Mouse (Mus musculus) heart, postnatal 0 days (tissue): ENCODE results near the gene Nr4a2. TPM values are rescaled to one million over a fixed set of nuclear protein-coding genes. Genes with fewer than 3 reads are reported as not detected.
A peak's percentile ranks its signal among the peaks of the same experiment; 100 is the strongest.

Experiments
- ATAC-seq: fragments of 200-750 bp; cut with Nextera tagmentation; 2 replicates; pipeline ENCODE4 v1.8.0; 2017; ENCODE audit warnings: low read depth, moderate number of reproducible peaks, moderate library complexity; ENCODE audit not compliant: insufficient read depth
- DNase-seq: peaks from one replicate; pipeline ENCODE4 v3.0.0-alpha.2; 2016; ENCODE audit warnings: low spot score
- H3K27ac ChIP-seq: fragments of 300-500 bp; sonication (generic); 2 replicates; pipeline ENCODE4 v1.5.1; 2014; ENCODE audit warnings: low read depth, mild to moderate bottlenecking
- H3K27me3 ChIP-seq: fragments of 300-500 bp; sonication (generic); 2 replicates; pipeline ENCODE4 v1.6.1; 2014; ENCODE audit warnings: low read length, mixed read lengths; ENCODE audit not compliant: control insufficient read depth, insufficient read depth
- H3K36me3 ChIP-seq: fragments of 300-500 bp; sonication (generic); replicated peaks from 2 replicates; pipeline ENCODE4 v1.6.1; 2014; ENCODE audit warnings: low read length, mixed read lengths; ENCODE audit not compliant: control insufficient read depth, insufficient read depth
- H3K4me1 ChIP-seq: fragments of 300-500 bp; sonication (generic); 2 replicates; pipeline ENCODE4 v1.6.1; 2014; ENCODE audit warnings: antibody characterized with exemption; ENCODE audit not compliant: control insufficient read depth, insufficient read depth
- H3K4me2 ChIP-seq: fragments of 300-500 bp; sonication (generic); 2 replicates; pipeline ENCODE4 v1.6.1; 2014; ENCODE audit warnings: low read depth, mild to moderate bottlenecking, low read length, moderate library complexity
- H3K4me3 ChIP-seq: fragments of 300-500 bp; sonication (generic); 2 replicates; pipeline ENCODE4 v1.5.1; 2014; ENCODE audit warnings: low read depth, low read length
- H3K9ac ChIP-seq: fragments of 300-500 bp; sonication (generic); replicated peaks from 2 replicates; pipeline ENCODE4 v1.6.1; 2014; ENCODE audit warnings: low read depth, low read length, mixed read lengths
- H3K9me3 ChIP-seq: fragments of 300-500 bp; sonication (generic); replicated peaks from 2 replicates; pipeline ENCODE4 v1.6.1; 2016; ENCODE audit warnings: low read length; ENCODE audit not compliant: control insufficient read depth
- CTCF ChIP-seq: IDR thresholded peaks from 2 replicates; pipeline ENCODE4 v1.5.1; 2016; ENCODE audit warnings: antibody characterized with exemption, control low read depth, low read depth
- EP300 ChIP-seq: IDR thresholded peaks from 2 replicates; pipeline ENCODE4 v1.6.1; 2016; ENCODE audit warnings: antibody characterized with exemption, low read depth
- WGBS: fragments of 180-500 bp; shearing (Covaris S2); extraction: QIAGEN DNeasy Blood & Tissue Kit; methylation state at CpG from one replicate; pipeline ENCODE4 v1.1.7; 2014; 5-methylcytosine and 5-hydroxymethylcytosine counted together
- polyA plus RNA-seq: library from polyadenylated mRNA; unstranded; fragments of >200 nt; fragmentation: Nextera tagmentation; extraction: Ambion mirVana; gene quantifications from 2 replicates; pipeline ENCODE4 v1.2.1, GENCODE M21; 2015
- total RNA-seq: library from RNA; depleted of rRNA; stranded (reverse); fragments of >200 nt; gene quantifications from 2 replicates; pipeline ENCODE4 v1.2.3, GENCODE M21; 2014; ENCODE audit warnings: low replicate concordance

The Nr4a2 gene
- total and polyA plus RNA-seq, 2 experiments from 2014 or later = 0.34 to 1.2 TPM

DNA sequence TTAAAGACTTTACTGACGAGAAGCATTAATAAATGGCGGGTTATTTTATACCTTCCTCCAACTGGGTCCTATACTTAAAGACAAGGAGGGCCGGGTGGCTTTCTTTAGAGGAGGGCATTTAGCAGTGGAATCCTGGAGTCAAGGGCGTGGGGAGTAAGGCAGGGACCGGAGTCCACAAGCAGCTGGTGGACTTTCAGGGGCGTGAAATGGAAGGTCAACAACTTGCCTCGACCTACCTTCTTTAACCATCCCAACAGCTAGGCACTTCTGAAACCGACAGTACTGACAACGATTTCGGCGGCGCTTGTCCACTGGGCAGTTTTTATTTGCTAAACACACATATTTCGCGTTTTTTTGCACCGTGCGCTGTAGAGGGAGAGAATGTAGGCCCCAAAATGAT lies 13.4 kb downstream of the Nr4a2 start:
- H3K27ac ChIP-seq = no peak overlapping the region
- WGBS = 32% methylated on average over 16 of the region's 16 CpGs

DNA sequence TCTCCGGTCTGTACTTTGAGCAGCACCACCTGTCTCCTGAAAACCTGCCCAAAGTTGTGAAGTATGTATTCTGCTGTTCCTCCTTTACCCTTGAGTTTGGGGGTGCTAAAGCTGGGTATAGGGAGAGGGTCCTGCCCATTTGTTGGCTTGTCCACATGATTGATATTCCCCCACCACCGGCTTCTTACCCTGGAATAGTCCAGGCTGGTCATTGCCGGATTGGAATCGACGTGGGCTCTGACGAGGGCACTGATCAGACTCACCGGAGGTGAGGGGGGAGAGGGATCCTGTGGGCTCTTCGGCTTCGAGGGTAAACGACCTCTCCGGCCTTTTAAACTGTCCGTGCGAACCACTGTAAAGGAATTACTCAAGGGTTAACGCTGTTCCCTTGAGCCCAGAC lies 13.9 kb downstream of the Nr4a2 start:
- WGBS = 20% methylated on average over 14 of the region's 14 CpGs
- ATAC-seq (no peak), DNase-seq (no peak)
- Histone ChIP-seq H3K27ac (no peak overlapping the region), H3K9me3 (no peaks in the 10 kb centered on the region), H3K36me3 (no peaks in the 10 kb centered on the region), H3K4me3 (no peak overlapping the region), H3K9ac (no peak overlapping the region), H3K4me2 (no peak overlapping the region), H3K27me3 (peaks cover 88% of the 10 kb centered on the region), H3K4me1 (no peaks in the 10 kb centered on the region; the same call in 1 of the 2 replicates)
- TF ChIP-seq CTCF = no peak
- no peak for TF ChIP-seq EP300

More for the DNA sequence above, 13.4 kb downstream of the Nr4a2 start:
- no peak for ATAC-seq
- peaks cover 3% of the 10 kb centered on the region; the same call in 1 of the 2 replicates for H3K4me1 ChIP-seq
- TF ChIP-seq EP300 (no peak), CTCF (no peak)
- H3K4me3 ChIP-seq = no peak overlapping the region
- DNase-seq = no peak
- no peaks in the 10 kb centered on the region for H3K9me3 ChIP-seq
- H3K9ac ChIP-seq = no peak overlapping the region
- H3K4me2 ChIP-seq = no peak overlapping the region
- H3K27me3 ChIP-seq = peaks cover 83% of the 10 kb centered on the region
- H3K36me3 ChIP-seq = no peaks in the 10 kb centered on the region

DNA sequence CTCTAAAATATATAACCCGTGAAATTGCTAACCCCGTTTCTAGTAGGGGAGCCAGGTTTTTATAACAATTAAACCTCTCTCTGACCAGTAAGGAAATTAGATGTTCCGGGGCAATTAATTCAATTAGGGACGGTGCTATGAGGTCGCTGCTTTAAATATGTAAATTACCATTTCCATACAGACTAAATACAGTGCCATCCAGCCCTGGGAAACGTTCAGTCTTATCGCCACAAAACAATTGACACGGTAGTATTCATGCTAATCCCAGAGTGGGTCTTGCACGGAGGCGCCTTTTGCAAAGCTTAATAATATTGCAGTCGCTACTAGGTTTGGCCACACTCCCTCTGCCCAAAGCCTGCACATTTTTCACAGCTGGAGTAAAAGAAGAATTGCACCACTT lies 14.5 kb downstream of the Nr4a2 start:
- Histone ChIP-seq H3K9me3 (no peaks in the 10 kb centered on the region), H3K4me3 (no peak overlapping the region), H3K4me2 (no peak overlapping the region), H3K4me1 (no peaks in the 10 kb centered on the region; the same call in 1 of the 2 replicates), H3K27me3 (peaks cover 94% of the 10 kb centered on the region), H3K27ac (no peak overlapping the region), H3K36me3 (no peaks in the 10 kb centered on the region), H3K9ac (no peak overlapping the region)
- DNase-seq (no peak), ATAC-seq (no peak)
- WGBS = 31% methylated on average over 11 of the region's 11 CpGs
- TF ChIP-seq EP300 (no peak), CTCF (no peak)

DNA sequence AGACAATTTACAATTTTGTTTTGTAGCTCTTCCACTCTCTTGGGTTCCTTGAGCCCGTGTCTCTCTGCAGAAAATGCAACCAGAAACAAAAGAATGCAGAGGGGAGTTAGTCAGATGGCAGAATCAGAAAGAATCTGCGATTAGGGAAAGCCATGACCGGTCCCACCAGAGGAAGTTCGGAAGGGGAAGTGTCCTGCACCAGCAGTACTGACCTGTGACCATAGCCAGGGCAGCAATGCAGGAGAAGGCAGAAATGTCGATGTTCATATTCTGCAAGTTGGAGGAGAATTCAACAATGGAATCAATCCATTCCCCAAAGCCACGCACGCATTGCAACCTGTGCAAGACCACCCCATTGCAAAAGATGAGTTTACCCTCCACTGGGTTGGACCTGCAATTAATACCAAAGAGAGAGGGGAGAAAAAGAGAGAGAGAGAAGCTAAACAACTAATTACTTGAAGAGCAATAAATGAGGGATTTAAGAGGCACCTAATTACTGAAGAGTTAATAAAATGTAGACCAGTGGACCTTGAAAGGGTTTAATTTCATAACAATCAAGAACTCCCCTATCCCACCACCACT lies 15.4 kb downstream of the Nr4a2 start:
- no peaks in the 10 kb centered on the region for H3K36me3 ChIP-seq
- H3K9me3 ChIP-seq = no peaks in the 10 kb centered on the region
- H3K4me3 ChIP-seq = no peak overlapping the region
- peaks cover 97% of the 10 kb centered on the region for H3K27me3 ChIP-seq
- H3K27ac ChIP-seq = no peak overlapping the region
- no peak overlapping the region for H3K4me2 ChIP-seq
- no peak overlapping the region for H3K9ac ChIP-seq
- ATAC-seq (no peak), DNase-seq (no peak)
- no peaks in the 10 kb centered on the region; the same call in 1 of the 2 replicates for H3K4me1 ChIP-seq
- 44% methylated on average over 7 of the region's 7 CpGs for WGBS
- TF ChIP-seq EP300 = no peak
- no peak for TF ChIP-seq CTCF

DNA sequence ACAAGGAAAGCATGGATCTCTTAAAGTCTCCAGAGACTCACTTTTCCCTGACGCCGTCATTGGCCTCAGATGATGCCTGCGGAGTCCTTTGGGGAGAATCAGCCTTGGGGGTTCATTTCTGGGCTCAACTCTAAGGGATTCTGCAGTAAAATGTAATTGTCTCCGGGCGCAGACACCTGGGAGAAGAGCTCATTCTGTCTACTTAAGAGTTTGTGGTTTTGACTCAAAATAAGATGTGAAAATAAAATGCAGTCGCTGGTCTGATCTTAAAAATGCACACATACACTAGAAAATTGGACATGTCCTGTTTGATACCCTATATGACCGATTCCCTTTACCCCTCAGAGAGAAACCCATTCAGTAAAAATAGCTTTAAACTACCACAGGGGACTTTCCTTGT lies 18.4 kb downstream of the Nr4a2 start:
- Histone ChIP-seq H3K27ac (no peak overlapping the region), H3K4me3 (no peak overlapping the region), H3K9ac (no peak overlapping the region), H3K9me3 (no peaks in the 10 kb centered on the region), H3K27me3 (peaks cover 97% of the 10 kb centered on the region), H3K4me1 (peaks cover 10% of the 10 kb centered on the region), H3K4me2 (no peak overlapping the region), H3K36me3 (no peaks in the 10 kb centered on the region)
- ATAC-seq (no peak), DNase-seq (no peak)
- TF ChIP-seq EP300 (no peak), CTCF (no peak)
- 18% methylated on average over 7 of the region's 7 CpGs for whole genome bisulfite sequencing

DNA sequence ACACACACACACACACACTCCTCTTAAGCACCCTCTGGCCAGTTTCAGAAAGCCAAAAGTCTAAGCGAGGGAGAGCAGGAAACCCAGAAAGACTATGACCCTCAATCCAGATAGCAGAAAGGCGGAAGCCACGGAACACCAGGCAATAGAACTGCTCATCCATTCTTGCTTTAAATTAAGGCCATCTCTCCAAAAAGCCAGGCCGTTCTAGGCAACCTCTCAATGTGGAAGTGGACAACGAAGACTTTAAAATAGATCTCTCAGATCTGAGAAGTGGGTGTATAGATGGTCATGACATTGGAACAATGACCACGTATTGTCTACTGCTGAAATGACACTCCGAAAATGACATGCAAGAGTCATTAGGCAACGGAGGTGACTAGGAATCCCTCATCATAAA lies 19.1 kb downstream of the Nr4a2 start:
- Histone ChIP-seq H3K4me3 (0 out of 2 replicates have a peak overlapping the region, but pooled peaks have one; percentile 48), H3K9me3 (no peaks in the 10 kb centered on the region), H3K27me3 (peaks cover 96% of the 10 kb centered on the region), H3K4me2 (no peak overlapping the region), H3K27ac (no peak overlapping the region), H3K9ac (no peak overlapping the region), H3K4me1 (peaks cover 10% of the 10 kb centered on the region), H3K36me3 (no peaks in the 10 kb centered on the region)
- no peak for ATAC-seq
- 8% methylated on average over 8 of the region's 8 CpGs for WGBS
- TF ChIP-seq CTCF = no peak
- no peak for TF ChIP-seq EP300
- no peak for DNase-seq
